Mouse (Mus musculus): ENCODE data around the gene Ccdc71. TPM values are rescaled to one million over a fixed set of nuclear protein-coding genes. Genes with fewer than 3 reads are reported as not detected.

The Ccdc71 gene
- total and polyA plus RNA-seq, 2 experiments from 2014 or later: 39.8 to 56.8 TPM

- Histone ChIP-seq H3K36me3 (ENCODE audit: insufficient read depth, low read length) (no peaks in the 10 kb centered on the region), H3K27me3 (ENCODE audit: insufficient read depth, low read length) (no peaks in the 10 kb centered on the region), H3K9ac (replicated peaks; ENCODE audit: low read length, poor library complexity, severe bottlenecking) (no peak within 1 kb of the TSS), H3K4me1 (ENCODE audit: insufficient read depth, low read length) (no peaks in the 10 kb centered on the region), H3K4me3 (ENCODE audit: low read depth, low read length) (no peak within 1 kb of the TSS), H3K4me2 (ENCODE audit: low read depth, low read length, poor library complexity, severe bottlenecking) (no peak within 1 kb of the TSS), H3K9me3 (ENCODE audit: low read length) (no peaks in the 10 kb centered on the region), H3K27ac (ENCODE audit: low read depth, low read length) (peak within 1 kb of the TSS; percentile 51; the same call in 1 of the 2 replicates)
- DNase-seq (ENCODE audit: low spot score): peak; percentile 30
- WGBS: 21% methylated on average over 3 of the region's 3 CpGs
- ATAC-seq (ENCODE audit: low FRiP score): peak; percentile 49; the same call in 1 of the 2 replicates
- no peak for TF ChIP-seq CTCF (IDR thresholded peaks at IDR 0.05)
Observed at GRCm38 (mm10) chr9:108436182-108436581, 24.1 kb upstream of the Ccdc71 start, which contains the start of gene BC048562. Gene BC048562, plus strand, starts transcription at chr9:108436482.

DNA sequence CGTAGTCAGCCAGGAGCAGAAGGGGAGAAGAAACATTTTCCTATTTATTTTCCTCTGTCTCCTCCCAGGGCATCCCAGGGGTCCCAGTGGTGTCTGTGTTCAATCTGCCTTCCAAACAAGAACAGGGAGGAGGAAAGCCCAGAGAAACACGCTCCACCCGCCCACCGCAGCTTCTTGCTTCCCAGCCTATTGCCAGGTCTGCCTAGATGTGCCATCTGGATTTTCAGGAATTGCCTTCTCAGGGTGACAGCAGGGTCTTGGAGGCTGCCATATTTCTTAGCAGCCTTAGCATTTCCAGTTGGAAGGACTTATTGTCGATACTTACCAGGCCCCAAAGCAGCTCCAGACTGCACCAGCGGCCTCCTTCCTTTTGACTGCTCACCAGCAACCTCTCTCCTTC lies 21.2 kb upstream of the Ccdc71 start:
- H3K36me3 ChIP-seq (ENCODE audit: insufficient read depth, low read length): no peaks in the 10 kb centered on the region
- WGBS: 91% methylated on average over 6 of the region's 6 CpGs
- no peaks in the 10 kb centered on the region for H3K4me1 ChIP-seq (ENCODE audit: insufficient read depth, low read length)
- TF ChIP-seq CTCF (IDR thresholded peaks at IDR 0.05): no peak
- DNase-seq (ENCODE audit: low spot score) (peak; percentile 54), ATAC-seq (ENCODE audit: low FRiP score) (no peak)
- no peak overlapping the region for H3K4me3 ChIP-seq (ENCODE audit: low read depth, low read length)
- H3K27ac ChIP-seq (ENCODE audit: low read depth, low read length): no peak overlapping the region
- no peaks in the 10 kb centered on the region for H3K27me3 ChIP-seq (ENCODE audit: insufficient read depth, low read length)
- no peak overlapping the region for H3K9ac ChIP-seq (replicated peaks; ENCODE audit: low read length, poor library complexity, severe bottlenecking)
- no peak overlapping the region for H3K4me2 ChIP-seq (ENCODE audit: low read depth, low read length, poor library complexity, severe bottlenecking)
- H3K9me3 ChIP-seq (ENCODE audit: low read length): no peaks in the 10 kb centered on the region

- no peak for ATAC-seq (ENCODE audit: low FRiP score)
- DNase-seq (ENCODE audit: low spot score): no peak
- Histone ChIP-seq H3K4me3 (ENCODE audit: low read depth, low read length) (no peak overlapping the region), H3K9me3 (ENCODE audit: low read length) (no peaks in the 10 kb centered on the region), H3K36me3 (ENCODE audit: insufficient read depth, low read length) (no peaks in the 10 kb centered on the region), H3K27ac (ENCODE audit: low read depth, low read length) (no peak overlapping the region), H3K27me3 (ENCODE audit: insufficient read depth, low read length) (no peaks in the 10 kb centered on the region), H3K4me1 (ENCODE audit: insufficient read depth, low read length) (no peaks in the 10 kb centered on the region), H3K4me2 (ENCODE audit: low read depth, low read length, poor library complexity, severe bottlenecking) (no peak overlapping the region), H3K9ac (replicated peaks; ENCODE audit: low read length, poor library complexity, severe bottlenecking) (no peak overlapping the region)
- TF ChIP-seq CTCF (IDR thresholded peaks at IDR 0.05): no peak
- 60% methylated on average over 5 of the region's 5 CpGs for WGBS
Observed at GRCm38 (mm10) chr9:108440485-108440884, 19.8 kb upstream of the Ccdc71 start.

GRCm38 (mm10) chr9:108441236-108441919 lies 18.9 kb upstream of the Ccdc71 start:
- no peak for TF ChIP-seq CTCF (IDR thresholded peaks at IDR 0.05)
- H3K27ac ChIP-seq (ENCODE audit: low read depth, low read length): no peak overlapping the region
- H3K4me3 ChIP-seq (ENCODE audit: low read depth, low read length): no peak overlapping the region
- peak; percentile 17 for DNase-seq (ENCODE audit: low spot score)
- H3K4me2 ChIP-seq (ENCODE audit: low read depth, low read length, poor library complexity, severe bottlenecking): no peak overlapping the region
- no peak overlapping the region for H3K9ac ChIP-seq (replicated peaks; ENCODE audit: low read length, poor library complexity, severe bottlenecking)
- H3K9me3 ChIP-seq (ENCODE audit: low read length): no peaks in the 10 kb centered on the region
- H3K36me3 ChIP-seq (ENCODE audit: insufficient read depth, low read length): no peaks in the 10 kb centered on the region
- WGBS: 87% methylated on average over 11 of the region's 11 CpGs
- ATAC-seq (ENCODE audit: low FRiP score): no peak
- no peaks in the 10 kb centered on the region for H3K27me3 ChIP-seq (ENCODE audit: insufficient read depth, low read length)
- no peaks in the 10 kb centered on the region for H3K4me1 ChIP-seq (ENCODE audit: insufficient read depth, low read length)

GRCm38 (mm10) chr9:108445125-108445524 lies 15.2 kb upstream of the Ccdc71 start:
- Histone ChIP-seq H3K4me3 (ENCODE audit: low read depth, low read length) (no peak overlapping the region), H3K9me3 (ENCODE audit: low read length) (no peaks in the 10 kb centered on the region), H3K4me2 (ENCODE audit: low read depth, low read length, poor library complexity, severe bottlenecking) (no peak overlapping the region), H3K27ac (ENCODE audit: low read depth, low read length) (no peak overlapping the region), H3K27me3 (ENCODE audit: insufficient read depth, low read length) (no peaks in the 10 kb centered on the region), H3K4me1 (ENCODE audit: insufficient read depth, low read length) (peaks cover 7% of the 10 kb centered on the region), H3K9ac (replicated peaks; ENCODE audit: low read length, poor library complexity, severe bottlenecking) (no peak overlapping the region), H3K36me3 (ENCODE audit: insufficient read depth, low read length) (peaks cover 17% of the 10 kb centered on the region)
- DNase-seq (ENCODE audit: low spot score): no peak
- WGBS: 69% methylated on average over 9 of the region's 9 CpGs
- no peak for ATAC-seq (ENCODE audit: low FRiP score)
- no peak for TF ChIP-seq CTCF (IDR thresholded peaks at IDR 0.05)

GRCm38 (mm10) chr9:108449860-108450259 lies 10.5 kb upstream of the Ccdc71 start:
- ATAC-seq (ENCODE audit: low FRiP score) (peak; percentile 22; the same call in 1 of the 2 replicates), DNase-seq (ENCODE audit: low spot score) (peak; percentile 79)
- peaks cover 17% of the 10 kb centered on the region for H3K36me3 ChIP-seq (ENCODE audit: insufficient read depth, low read length)
- H3K4me2 ChIP-seq (ENCODE audit: low read depth, low read length, poor library complexity, severe bottlenecking): peak overlapping the region; percentile 73
- H3K27ac ChIP-seq (ENCODE audit: low read depth, low read length): peak overlapping the region; percentile 82
- no peaks in the 10 kb centered on the region for H3K9me3 ChIP-seq (ENCODE audit: low read length)
- H3K4me1 ChIP-seq (ENCODE audit: insufficient read depth, low read length): peaks cover 29% of the 10 kb centered on the region
- 11% methylated on average over 4 of the region's 4 CpGs for WGBS
- TF ChIP-seq CTCF (IDR thresholded peaks at IDR 0.05): no peak
- no peaks in the 10 kb centered on the region for H3K27me3 ChIP-seq (ENCODE audit: insufficient read depth, low read length)
- H3K4me3 ChIP-seq (ENCODE audit: low read depth, low read length): peak overlapping the region; percentile 15
- no peak overlapping the region; the same call in 1 of the 2 replicates for H3K9ac ChIP-seq (replicated peaks; ENCODE audit: low read length, poor library complexity, severe bottlenecking)

Data from midbrain, postnatal 0 days (tissue).